Mouse (Mus musculus) spleen, adult 2 months (tissue): Measurements from ENCODE around the gene Lpin1. TPM values are rescaled to one million over a fixed set of nuclear protein-coding genes. Genes with fewer than 3 reads are reported as not detected.

Experiments used
- DNase-seq, 2 experiments: peaks; one replicate each; pipeline versions ENCODE4 v3.0.0 to v3.0.0-alpha.2; 2012 to 2021; ENCODE audit warnings: low spot score in 2 of 2, low read depth in 1 of 2
- H3K27ac ChIP-seq: fragments of 200-500 bp; 2 replicates; pipeline ENCODE4 v1.5.1; 2012; ENCODE audit warnings: low read length, inconsistent platforms; ENCODE audit not compliant: insufficient read depth
- H3K27me3 ChIP-seq: fragments of 200-500 bp; 2 replicates; pipeline ENCODE4 v1.6.1; 2012; ENCODE audit warnings: mild to moderate bottlenecking, moderate library complexity, low read length, inconsistent platforms; ENCODE audit not compliant: control insufficient read depth, insufficient read depth
- H3K36me3 ChIP-seq: fragments of 200-500 bp; 2 replicates; pipeline ENCODE4 v1.6.1; 2012; ENCODE audit warnings: mild to moderate bottlenecking, low read length, inconsistent platforms; ENCODE audit not compliant: control insufficient read depth, insufficient read depth
- H3K4me1 ChIP-seq: fragments of 200-500 bp; 2 replicates; pipeline ENCODE4 v1.6.1; 2011; ENCODE audit warnings: inconsistent platforms; ENCODE audit not compliant: control insufficient read depth, insufficient read depth, insufficient read length
- H3K4me3 ChIP-seq: fragments of 200-500 bp; 2 replicates; pipeline ENCODE4 v1.5.1; 2011; ENCODE audit warnings: mild to moderate bottlenecking, inconsistent platforms; ENCODE audit not compliant: insufficient read depth, insufficient read length; ENCODE audit errors: extremely low read depth
- CTCF ChIP-seq: fragments of 200-500 bp; IDR thresholded peaks from 2 replicates; pipeline ENCODE4 v1.5.1; 2011; ENCODE audit warnings: mild to moderate bottlenecking, inconsistent platforms; ENCODE audit not compliant: insufficient read depth, insufficient read length, insufficient replicate concordance; ENCODE audit errors: extremely low read depth
- POLR2A ChIP-seq: fragments of 200-500 bp; IDR thresholded peaks from 2 replicates; pipeline ENCODE4 v1.6.1; 2011; ENCODE audit warnings: low read depth, low read length, inconsistent platforms
- WGBS: fragments of 180-500 bp; shearing (Covaris S2); methylation state at CpG from one replicate; pipeline ENCODE4 v1.1.7; 2018; 5-methylcytosine and 5-hydroxymethylcytosine counted together
- polyA plus RNA-seq: library from polyadenylated mRNA; depleted of rRNA; stranded (reverse); fragments of >200 nt; gene quantifications from 2 replicates; pipeline ENCODE4 v1.2.3, GENCODE M21; 2012

Gene Lpin1
- polyA plus RNA-seq, 1 experiment = 13.3 TPM

- no peak overlapping the region for H3K4me3 ChIP-seq
- peaks cover 19% of the 10 kb centered on the region for H3K36me3 ChIP-seq
- 96% methylated on average over 12 of the region's 12 CpGs for WGBS
- H3K27ac ChIP-seq = no peak overlapping the region
- no peaks in the 10 kb centered on the region for H3K4me1 ChIP-seq
- DNase-seq = no peak
- TF ChIP-seq CTCF (no peak), POLR2A (no peak)
- H3K27me3 ChIP-seq = no peaks in the 10 kb centered on the region
These were observed 61.9 kb downstream of the Lpin1 start for GRCm38 (mm10) chr12:16548824-16549375.

- Histone ChIP-seq H3K27me3 (no peaks in the 10 kb centered on the region), H3K36me3 (peaks cover 20% of the 10 kb centered on the region), H3K4me3 (no peak overlapping the region), H3K27ac (no peak overlapping the region), H3K4me1 (no peaks in the 10 kb centered on the region)
- TF ChIP-seq CTCF = no peak
- TF ChIP-seq POLR2A = no peak
- DNase-seq = no peak
- WGBS = 93% methylated on average over 5 of the region's 5 CpGs
These were observed 69.2 kb downstream of the Lpin1 start for GRCm38 (mm10) chr12:16541606-16542005.

DNA sequence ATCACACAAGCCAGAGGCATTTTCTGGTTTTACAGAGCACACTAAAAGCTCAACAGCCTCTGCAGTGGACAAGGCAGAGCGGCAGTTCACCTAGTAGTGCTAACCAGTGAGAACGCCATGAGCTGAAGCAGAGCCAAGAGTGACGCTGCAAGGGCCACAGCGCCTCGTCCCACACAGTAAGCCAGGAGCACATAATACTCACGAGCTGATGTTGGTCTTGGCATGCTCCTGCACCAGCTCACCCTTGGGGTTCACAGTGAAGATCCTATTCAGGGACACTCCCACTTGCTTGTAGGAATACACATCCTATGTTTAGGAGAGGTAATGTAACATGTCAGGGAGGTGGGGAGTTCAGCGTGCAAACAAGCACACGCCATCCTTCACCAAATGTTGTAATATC lies 70.1 kb downstream of the Lpin1 start:
- Histone ChIP-seq H3K4me1 (no peaks in the 10 kb centered on the region), H3K4me3 (no peak overlapping the region), H3K36me3 (peaks cover 20% of the 10 kb centered on the region), H3K27ac (no peak overlapping the region), H3K27me3 (no peaks in the 10 kb centered on the region)
- no peak for DNase-seq
- 93% methylated on average over 8 of the region's 8 CpGs for WGBS
- no peak for TF ChIP-seq POLR2A
- TF ChIP-seq CTCF = no peak

DNA sequence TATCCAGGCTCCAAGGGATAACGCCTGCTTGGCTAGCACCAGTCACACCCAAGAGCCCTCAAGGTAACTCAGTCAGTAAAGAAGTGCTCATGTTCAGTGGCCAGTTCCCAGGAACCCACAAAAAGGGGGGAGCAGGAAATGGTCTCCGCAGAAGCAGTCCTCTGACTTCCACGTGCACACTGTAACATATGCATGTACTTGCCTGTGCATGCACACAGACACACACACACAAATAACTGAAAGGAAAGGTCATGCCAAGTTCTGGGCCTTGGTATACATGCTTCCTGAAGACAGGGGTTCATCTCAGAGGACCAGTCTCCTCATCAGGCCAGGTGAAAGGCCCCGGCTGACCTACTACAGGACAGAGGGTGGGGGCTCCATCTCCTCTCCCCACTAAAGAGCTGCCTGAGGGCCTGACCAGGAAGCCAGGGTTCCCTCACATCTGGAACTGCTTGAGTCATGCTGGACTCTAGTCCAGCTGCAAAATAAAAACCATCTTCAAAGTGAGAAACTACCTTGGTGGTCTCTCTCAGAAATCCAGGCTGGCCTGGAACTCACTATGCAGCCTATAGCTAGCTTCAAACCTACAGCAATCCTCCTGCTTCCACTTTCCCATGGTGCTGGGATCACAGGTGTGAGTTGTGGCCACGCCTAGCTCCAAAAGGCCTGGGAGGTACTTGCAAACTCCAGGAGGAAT lies 70.7 kb downstream of the Lpin1 start:
- H3K27me3 ChIP-seq = no peaks in the 10 kb centered on the region
- H3K4me1 ChIP-seq = no peaks in the 10 kb centered on the region
- peaks cover 18% of the 10 kb centered on the region for H3K36me3 ChIP-seq
- WGBS = 65% methylated on average over 5 of the region's 5 CpGs
- H3K27ac ChIP-seq = no peak overlapping the region
- TF ChIP-seq POLR2A (no peak), CTCF (no peak)
- no peak overlapping the region for H3K4me3 ChIP-seq
- no peak for DNase-seq

GRCm38 (mm10) chr12:16533331-16533828 lies 77.4 kb downstream of the Lpin1 start:
- peak; percentile 29 to 84 for DNase-seq
- 33% methylated on average over 4 of the region's 4 CpGs for WGBS
- no peak overlapping the region for H3K4me3 ChIP-seq
- peaks cover 17% of the 10 kb centered on the region; the same call in 1 of the 2 replicates for H3K4me1 ChIP-seq
- TF ChIP-seq CTCF = peak; percentile 70; the same call in 1 of the 2 replicates
- no peak for TF ChIP-seq POLR2A
- H3K36me3 ChIP-seq = peaks cover 2% of the 10 kb centered on the region
- no peaks in the 10 kb centered on the region for H3K27me3 ChIP-seq
- no peak overlapping the region for H3K27ac ChIP-seq

GRCm38 (mm10) chr12:16532860-16533230 lies 77.9 kb downstream of the Lpin1 start:
- no peaks in the 10 kb centered on the region for H3K27me3 ChIP-seq
- H3K36me3 ChIP-seq = peaks cover 2% of the 10 kb centered on the region; the same call in 1 of the 2 replicates
- peak overlapping the region; percentile 9; the same call in 1 of the 2 replicates for H3K27ac ChIP-seq
- TF ChIP-seq POLR2A (no peak), CTCF (no peak)
- H3K4me1 ChIP-seq = peaks cover 22% of the 10 kb centered on the region; the same call in 1 of the 2 replicates
- DNase-seq = no peak
- WGBS = 24% methylated on average over 7 of the region's 7 CpGs
- H3K4me3 ChIP-seq = peak overlapping the region; percentile 0; the same call in 1 of the 2 replicates
